Mouse (Mus musculus) limb, embryonic 11.5 days (tissue): ENCODE measurements around the gene Lsamp. TPM values are rescaled to one million over a fixed set of nuclear protein-coding genes. Genes with fewer than 3 reads are reported as not detected.

Experiments used
- ATAC-seq: fragments of 200-750 bp; cut with Nextera tagmentation; 2 replicates; pipeline ENCODE4 v1.8.0; 2017; ENCODE audit warnings: low read depth; ENCODE audit not compliant: insufficient number of reproducible peaks, low FRiP score, low TSS enrichment
- DNase-seq: peaks from one replicate; pipeline ENCODE4 v3.0.0-alpha.2; 2015; ENCODE audit warnings: low spot score
- H3K27ac ChIP-seq: fragments of 300-500 bp; sonication (generic); replicated peaks from 2 replicates; pipeline ENCODE4 v1.5.1; 2014; ENCODE audit warnings: low read depth, mild to moderate bottlenecking, low read length
- H3K27me3 ChIP-seq: fragments of 300-500 bp; sonication (generic); 2 replicates; pipeline ENCODE4 v1.6.1; 2014; ENCODE audit warnings: mild to moderate bottlenecking, low read length, mixed read lengths; ENCODE audit not compliant: control insufficient read depth, insufficient read depth
- H3K36me3 ChIP-seq: fragments of 300-500 bp; sonication (generic); 2 replicates; pipeline ENCODE4 v1.6.1; 2014; ENCODE audit warnings: mild to moderate bottlenecking, low read length, moderate library complexity, mixed read lengths; ENCODE audit not compliant: control insufficient read depth, insufficient read depth
- H3K4me1 ChIP-seq: fragments of 300-500 bp; sonication (generic); 2 replicates; pipeline ENCODE4 v1.6.1; 2014; ENCODE audit warnings: low read length, mixed read lengths; ENCODE audit not compliant: control insufficient read depth, insufficient read depth
- H3K4me2 ChIP-seq: fragments of 300-500 bp; sonication (generic); 2 replicates; pipeline ENCODE4 v1.6.1; 2014; ENCODE audit warnings: low read depth, mild to moderate bottlenecking, moderate library complexity; ENCODE audit not compliant: severe bottlenecking
- H3K4me3 ChIP-seq: fragments of 300-500 bp; sonication (generic); 2 replicates; pipeline ENCODE4 v1.5.1; 2014; ENCODE audit warnings: low read depth, low read length
- H3K9ac ChIP-seq: fragments of 300-500 bp; sonication (generic); 2 replicates; pipeline ENCODE4 v1.6.1; 2014; ENCODE audit warnings: mild to moderate bottlenecking, low read length
- H3K9me3 ChIP-seq: fragments of 300-500 bp; sonication (generic); 2 replicates; pipeline ENCODE4 v1.6.1; 2016; ENCODE audit warnings: low read length; ENCODE audit not compliant: control insufficient read depth
- WGBS: fragments of 180-500 bp; shearing (Covaris S2); extraction: QIAGEN DNeasy Blood & Tissue Kit; methylation state at CpG from one replicate; pipeline ENCODE4 v1.1.7; 2014; 5-methylcytosine and 5-hydroxymethylcytosine counted together
- polyA plus RNA-seq: library from polyadenylated mRNA; unstranded; fragments of >200 nt; fragmentation: Nextera tagmentation; extraction: Ambion mirVana; gene quantifications from 2 replicates; pipeline ENCODE4 v1.2.1, GENCODE M21; 2014

Gene Lsamp
- polyA plus RNA-seq, 1 experiment from 2014 or later: 3.1 TPM

DNA sequence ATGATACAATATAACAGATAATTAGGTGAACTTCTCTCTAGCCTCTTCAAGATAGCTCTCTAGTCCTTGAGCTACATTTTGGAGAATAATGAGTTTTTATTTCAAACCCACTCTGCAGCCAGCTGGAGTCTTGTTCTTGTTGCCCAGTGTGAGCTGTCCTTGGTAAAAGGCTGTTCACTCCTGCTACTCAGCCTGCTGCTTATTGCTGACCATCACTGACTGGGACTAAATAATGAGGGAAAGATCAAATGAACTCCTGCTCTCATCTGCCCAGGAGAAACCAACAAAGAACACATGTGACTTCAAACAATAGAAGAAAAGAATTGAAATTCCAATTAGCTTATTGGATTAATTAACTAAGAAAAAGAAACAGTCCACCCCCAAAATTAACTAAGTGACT lies 1107.1 kb downstream of the Lsamp start:
- no peak for ATAC-seq
- H3K9me3 ChIP-seq: no peaks in the 10 kb centered on the region

DNA sequence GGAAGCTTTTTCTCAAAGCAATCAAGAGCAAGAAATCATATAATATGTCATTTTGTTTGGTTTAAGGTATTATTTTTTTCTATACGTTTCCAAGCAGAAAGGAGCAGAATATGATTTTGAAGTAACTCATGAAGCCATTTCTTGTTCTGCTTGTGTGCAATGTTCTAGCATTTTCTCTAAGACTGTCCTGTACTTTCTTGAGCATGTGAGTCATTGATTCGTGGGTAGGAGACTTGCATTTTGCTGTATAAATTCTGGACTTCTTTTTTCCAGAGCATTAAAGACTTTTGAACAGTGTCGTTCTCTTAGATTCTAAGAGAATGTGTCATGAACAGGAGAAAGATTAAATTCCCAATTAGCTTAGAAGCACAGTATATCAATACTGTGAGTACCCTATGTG lies 1118.6 kb downstream of the Lsamp start:
- no peaks in the 10 kb centered on the region for H3K9me3 ChIP-seq
- no peak overlapping the region for H3K27ac ChIP-seq
- DNase-seq: no peak
- no peaks in the 10 kb centered on the region for H3K36me3 ChIP-seq
- H3K4me3 ChIP-seq: no peak overlapping the region
- H3K4me1 ChIP-seq: no peaks in the 10 kb centered on the region
- no peak overlapping the region for H3K9ac ChIP-seq
- ATAC-seq: no peak
- no peak overlapping the region for H3K4me2 ChIP-seq
- WGBS: 87% methylated on average over 3 of the region's 3 CpGs
- H3K27me3 ChIP-seq: no peaks in the 10 kb centered on the region

More for the DNA sequence above, 1107.1 kb downstream of the Lsamp start:
- H3K4me3 ChIP-seq: no peak overlapping the region
- H3K36me3 ChIP-seq: no peaks in the 10 kb centered on the region
- no peaks in the 10 kb centered on the region for H3K27me3 ChIP-seq
- DNase-seq: no peak
- no peak overlapping the region for H3K4me2 ChIP-seq
- H3K9ac ChIP-seq: no peak overlapping the region
- H3K4me1 ChIP-seq: no peaks in the 10 kb centered on the region
- H3K27ac ChIP-seq: no peak overlapping the region

DNA sequence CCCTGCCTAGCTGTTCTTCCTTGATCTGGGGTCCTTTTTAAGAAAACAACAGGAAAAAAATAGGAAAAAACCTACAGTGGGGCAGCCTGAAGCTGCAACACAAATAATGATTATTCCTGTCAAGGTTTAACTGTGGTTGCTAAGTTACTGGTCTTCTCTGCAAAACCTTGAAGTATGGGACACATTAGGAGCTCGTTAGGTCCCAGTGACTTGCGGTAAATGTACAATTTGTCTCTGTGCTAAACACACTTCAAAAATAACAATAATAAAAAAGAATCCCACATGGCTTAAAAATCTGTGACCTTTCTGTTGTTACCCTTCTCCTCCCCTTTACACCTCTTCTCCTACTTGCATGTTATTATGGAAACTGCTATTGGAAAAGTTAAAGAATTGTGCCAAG lies 1140.2 kb downstream of the Lsamp start:
- Histone ChIP-seq H3K36me3 (no peaks in the 10 kb centered on the region), H3K9me3 (no peaks in the 10 kb centered on the region), H3K4me2 (no peak overlapping the region), H3K27me3 (no peaks in the 10 kb centered on the region), H3K4me1 (no peaks in the 10 kb centered on the region), H3K9ac (no peak overlapping the region), H3K4me3 (no peak overlapping the region), H3K27ac (no peak overlapping the region)
- no peak for DNase-seq
- WGBS: 29% methylated on average over 2 of the region's 2 CpGs
- ATAC-seq: no peak

DNA sequence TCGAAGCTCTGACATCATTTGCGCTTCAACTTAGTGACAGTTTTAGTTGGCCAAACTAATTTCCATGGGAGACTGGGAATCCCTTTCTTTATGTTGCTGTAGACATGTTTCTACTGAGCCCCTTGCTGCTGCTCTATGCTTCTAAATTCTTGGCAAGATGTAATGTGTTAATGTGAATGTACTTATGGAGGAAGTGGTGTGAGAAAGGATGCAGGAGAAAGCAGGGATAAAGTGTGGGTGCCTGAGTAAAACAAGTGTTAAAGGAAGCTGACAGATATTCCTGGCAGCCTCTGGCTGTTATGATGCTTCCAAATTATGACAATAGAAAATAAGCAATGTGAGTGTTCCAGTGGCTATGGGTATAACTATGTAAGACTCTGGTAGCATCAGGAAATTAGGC lies 1140.9 kb downstream of the Lsamp start:
- ATAC-seq: no peak
- Histone ChIP-seq H3K27ac (no peak overlapping the region), H3K36me3 (no peaks in the 10 kb centered on the region), H3K27me3 (no peaks in the 10 kb centered on the region), H3K4me1 (no peaks in the 10 kb centered on the region), H3K9ac (no peak overlapping the region), H3K9me3 (no peaks in the 10 kb centered on the region), H3K4me2 (no peak overlapping the region), H3K4me3 (no peak overlapping the region)
- no peak for DNase-seq
- WGBS: 92% methylated on average over 2 of the region's 2 CpGs

DNA sequence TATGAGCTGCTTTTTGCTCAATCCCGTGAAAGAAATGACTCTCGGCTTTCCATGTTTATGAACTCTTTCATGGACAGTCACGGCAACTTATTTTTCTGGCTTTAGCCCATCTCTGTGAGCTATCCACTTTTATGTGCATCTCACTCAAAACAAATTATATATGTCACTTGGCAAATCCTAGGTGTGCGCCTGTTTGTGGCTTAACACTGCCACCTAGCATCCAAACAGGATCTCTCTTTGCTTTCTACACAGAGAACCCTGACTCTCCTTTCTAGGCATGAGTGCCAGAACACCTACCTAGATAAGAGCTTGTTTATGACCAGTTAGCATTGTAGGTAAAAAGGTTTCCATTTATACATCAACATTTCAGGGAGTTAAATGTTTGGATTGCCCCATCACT lies 1146.9 kb downstream of the Lsamp start:
- Histone ChIP-seq H3K27me3 (no peaks in the 10 kb centered on the region), H3K27ac (no peak overlapping the region), H3K36me3 (no peaks in the 10 kb centered on the region), H3K9ac (no peak overlapping the region), H3K4me2 (no peak overlapping the region), H3K4me3 (no peak overlapping the region), H3K4me1 (no peaks in the 10 kb centered on the region), H3K9me3 (no peaks in the 10 kb centered on the region)
- peak; percentile 23 for DNase-seq
- no peak for ATAC-seq
- WGBS: 76% methylated on average over 4 of the region's 4 CpGs

DNA sequence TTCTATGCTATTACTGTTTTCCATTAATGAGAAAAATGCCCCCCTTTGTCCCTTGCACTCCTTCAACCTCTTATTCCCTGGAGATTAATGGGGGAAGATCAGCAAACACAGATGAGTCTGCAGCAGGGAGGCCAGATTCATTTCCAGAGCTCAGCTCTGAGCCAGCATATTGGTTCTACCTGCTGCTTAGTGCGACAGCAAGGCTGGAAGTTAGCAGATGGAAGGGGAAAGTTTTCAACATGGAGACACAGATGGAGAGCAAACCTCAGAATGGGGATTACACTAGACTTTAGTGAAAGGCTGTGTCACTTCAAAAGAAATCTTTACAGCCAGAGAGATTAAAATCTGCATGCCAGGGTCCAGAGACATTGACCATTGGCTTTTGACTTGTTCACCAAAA lies 1188.7 kb downstream of the Lsamp start:
- DNase-seq (no peak), ATAC-seq (no peak)
- Histone ChIP-seq H3K27me3 (no peaks in the 10 kb centered on the region), H3K27ac (no peak overlapping the region), H3K9ac (no peak overlapping the region), H3K9me3 (no peaks in the 10 kb centered on the region), H3K4me1 (no peaks in the 10 kb centered on the region), H3K4me2 (no peak overlapping the region), H3K4me3 (no peak overlapping the region), H3K36me3 (no peaks in the 10 kb centered on the region)
- 81% methylated on average over 1 of the region's 1 CpGs for WGBS

DNA sequence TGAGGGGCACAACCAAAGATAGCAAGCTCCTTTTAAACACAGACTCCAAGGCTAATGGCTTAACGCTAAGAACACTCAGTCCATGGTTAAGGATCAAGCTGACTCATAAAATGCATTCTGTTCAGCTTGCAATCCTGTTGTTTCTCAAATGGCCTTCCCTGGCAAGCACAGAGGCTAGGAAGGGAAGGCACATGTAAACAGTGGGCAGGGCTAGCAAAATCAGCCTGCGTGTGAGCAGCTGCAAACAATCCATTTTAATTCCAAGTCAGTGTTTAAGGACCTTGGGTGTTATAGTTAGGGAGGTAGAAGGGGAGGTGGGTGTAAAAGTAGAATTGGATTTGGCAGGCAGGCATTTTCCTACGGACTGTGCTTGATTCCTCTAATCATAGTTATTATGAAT lies 1195.4 kb downstream of the Lsamp start:
- no peak for ATAC-seq
- Histone ChIP-seq H3K4me3 (no peak overlapping the region), H3K27ac (no peak overlapping the region), H3K4me2 (no peak overlapping the region), H3K4me1 (no peaks in the 10 kb centered on the region), H3K36me3 (no peaks in the 10 kb centered on the region), H3K9me3 (no peaks in the 10 kb centered on the region), H3K9ac (no peak overlapping the region), H3K27me3 (no peaks in the 10 kb centered on the region)
- 35% methylated on average over 3 of the region's 3 CpGs for WGBS
- DNase-seq: peak; percentile 22

DNA sequence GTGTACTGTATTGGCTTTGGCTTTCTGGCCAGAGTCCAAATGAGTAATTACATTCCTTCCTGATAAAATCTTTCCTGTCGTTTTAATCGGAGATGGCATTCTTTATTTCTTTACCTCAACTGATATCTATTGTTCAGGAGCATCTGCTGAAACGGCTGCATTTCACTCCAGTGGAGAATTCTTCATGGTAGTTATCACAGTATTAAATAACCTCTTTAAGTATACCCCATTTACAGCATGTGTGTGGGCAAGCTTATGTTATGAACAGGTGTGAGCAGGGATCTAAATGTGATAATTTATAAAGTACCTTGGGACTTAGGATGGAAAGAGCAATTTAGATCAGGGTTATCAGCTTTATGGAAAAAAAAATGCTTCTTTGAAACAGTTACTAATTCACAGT lies 1196.7 kb downstream of the Lsamp start:
- H3K9ac ChIP-seq: no peak overlapping the region
- no peak overlapping the region for H3K4me3 ChIP-seq
- WGBS: 72% methylated on average over 3 of the region's 3 CpGs
- H3K9me3 ChIP-seq: no peaks in the 10 kb centered on the region
- no peaks in the 10 kb centered on the region for H3K36me3 ChIP-seq
- H3K4me2 ChIP-seq: no peak overlapping the region
- no peaks in the 10 kb centered on the region for H3K4me1 ChIP-seq
- no peaks in the 10 kb centered on the region for H3K27me3 ChIP-seq
- ATAC-seq (no peak), DNase-seq (no peak)
- no peak overlapping the region for H3K27ac ChIP-seq

DNA sequence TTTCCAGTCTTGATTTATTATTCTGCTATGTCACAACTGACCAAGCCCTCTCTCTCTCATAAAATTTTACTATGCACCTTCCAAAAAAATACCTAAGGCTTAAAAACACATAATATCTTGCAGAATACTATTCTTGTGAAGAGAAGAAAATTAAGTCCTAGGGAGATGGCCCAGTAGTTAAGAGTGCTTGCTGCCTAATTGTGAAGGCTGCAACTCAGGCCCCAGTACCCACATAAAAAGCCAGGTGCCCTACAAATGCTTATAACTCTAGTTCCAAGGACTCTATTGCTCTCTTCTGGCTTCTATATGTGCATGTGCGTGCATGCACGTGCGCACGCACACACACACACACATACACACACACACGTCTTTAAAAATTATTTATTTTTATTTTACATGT lies 1225.9 kb downstream of the Lsamp start:
- Histone ChIP-seq H3K27me3 (no peaks in the 10 kb centered on the region), H3K36me3 (no peaks in the 10 kb centered on the region), H3K9me3 (no peaks in the 10 kb centered on the region), H3K4me3 (no peak overlapping the region), H3K4me2 (no peak overlapping the region), H3K9ac (no peak overlapping the region), H3K27ac (no peak overlapping the region), H3K4me1 (no peaks in the 10 kb centered on the region)
- DNase-seq (no peak), ATAC-seq (peak; percentile 35; the same call in 1 of the 2 replicates)
- WGBS: 91% methylated on average over 5 of the region's 5 CpGs
